ENCODE assay signal across 21 mouse cellular contexts in the genomic region with DNA sequence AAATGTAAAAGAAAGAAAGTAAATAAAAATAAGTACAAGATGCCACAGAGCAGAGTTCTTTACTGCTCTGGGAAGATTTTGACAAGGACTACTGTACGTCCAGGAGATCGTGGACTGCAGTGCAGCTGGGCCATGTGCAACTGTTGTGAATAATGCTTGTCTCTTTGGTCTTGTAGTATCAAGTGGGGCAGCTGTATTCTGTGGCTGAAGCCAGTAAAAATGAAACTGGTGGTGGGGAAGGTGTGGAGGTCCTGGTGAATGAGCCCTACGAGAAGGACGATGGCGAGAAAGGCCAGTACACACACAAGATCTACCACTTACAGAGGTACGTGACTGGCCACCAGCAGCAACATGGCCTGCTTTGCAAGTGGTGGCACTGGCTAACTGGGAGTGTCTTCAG. TPM values are rescaled to one million over a fixed set of nuclear protein-coding genes. Genes with fewer than 3 reads are reported as not detected.
A peak's percentile ranks its signal among the peaks of the same experiment; 100 is the strongest.
DNase-seq lines count a peak whose midpoint lies in the region; ATAC-seq and TF ChIP-seq lines count a peak whose summit lies in the region.
"Had no signal": no experiment of that assay in that cellular context is flagged by ENCODE, and none has a peak within 500 bp of the region (broad histone marks: within the 10 kb centered on the region; RNA-seq: fewer than 3 reads in every experiment).

No protein-coding gene starts in this region.

- H3K27me3 ChIP-seq in heart, embryonic 13.5 days (replicated peaks) = no peaks in the 10 kb centered on the region
- H3K27me3 ChIP-seq in kidney, embryonic 15.5 days = no peaks in the 10 kb centered on the region
- no peaks in the 10 kb centered on the region for H3K27me3 ChIP-seq in kidney, adult 2 months (replicated peaks; ENCODE audit: control insufficient read depth, insufficient read depth, low read length)
- no peaks in the 10 kb centered on the region for H3K27me3 ChIP-seq in megakaryocyte, embryonic 14.5 days (replicated peaks)
- H3K27me3 ChIP-seq: forebrain, embryonic 15.5 days; heart, embryonic 12.5 days; limb, embryonic 12.5 days; midbrain, embryonic 12.5 days; neural tube, embryonic 12.5 days had no signal

- WGBS in heart, embryonic 13.5 days = 89% methylated on average over 6 of the region's 6 CpGs
- 87% methylated on average over 6 of the region's 6 CpGs for WGBS in kidney, embryonic 15.5 days
- 91% methylated on average over 6 of the region's 6 CpGs for WGBS in kidney, adult 2 months

- no peaks in the 10 kb centered on the region for H3K9me3 ChIP-seq in heart, embryonic 13.5 days
- H3K9me3 ChIP-seq in kidney, embryonic 15.5 days (replicated peaks) = no peaks in the 10 kb centered on the region
- no peaks in the 10 kb centered on the region for H3K9me3 ChIP-seq in megakaryocyte, embryonic 14.5 days
- H3K9me3 ChIP-seq: forebrain, embryonic 15.5 days; heart, embryonic 12.5 days; limb, embryonic 12.5 days; midbrain, embryonic 12.5 days; neural tube, embryonic 12.5 days had no signal

- no peak overlapping the region for H3K9ac ChIP-seq in heart, embryonic 13.5 days
- no peak overlapping the region for H3K9ac ChIP-seq in kidney, embryonic 15.5 days
- H3K9ac ChIP-seq: forebrain, embryonic 15.5 days; heart, embryonic 12.5 days; limb, embryonic 12.5 days; liver, embryonic 14.5 days; midbrain, embryonic 12.5 days; neural tube, embryonic 12.5 days had no signal

- ATAC-seq in heart, embryonic 13.5 days (ENCODE audit: extremely low read depth, insufficient number of reproducible peaks, low FRiP score, low TSS enrichment) = no peak
- ATAC-seq in kidney, embryonic 15.5 days (replicated peaks; ENCODE audit: low FRiP score) = no peak
- ATAC-seq in megakaryocyte, adult 5-6 weeks (ENCODE audit: poor library complexity, severe bottlenecking) = no peak
- ATAC-seq: forebrain, embryonic 15.5 days; inflammation-experienced regulatory T-cells, adult 6 months had no signal

- no peak for DNase-seq in heart, adult 8-10 months (ENCODE audit: low spot score)
- DNase-seq in kidney, adult 2 months = no peak
- DNase-seq in cerebellum, adult 18-20 months = no peak
- DNase-seq: B cell, adult 2 months; cerebellum, adult 8-10 months; gastrocnemius, postnatal 25 days; kidney, adult 9 months; right cerebral cortex, postnatal 4 days; thymus, postnatal 4 days had no signal

- H3K4me1 ChIP-seq in heart, embryonic 13.5 days = peaks cover 22% of the 10 kb centered on the region
- peaks cover 6% of the 10 kb centered on the region; the same call in 1 of the 2 replicates for H3K4me1 ChIP-seq in kidney, embryonic 15.5 days
- H3K4me1 ChIP-seq in kidney, adult 2 months (ENCODE audit: control insufficient read depth, insufficient read depth, low read length) = peaks cover 15% of the 10 kb centered on the region
- peaks cover 60% of the 10 kb centered on the region for H3K4me1 ChIP-seq in megakaryocyte, embryonic 14.5 days
- H3K4me1 ChIP-seq: forebrain, embryonic 15.5 days; limb, embryonic 12.5 days; midbrain, embryonic 12.5 days; neural tube, embryonic 12.5 days had no signal

- H3K36me3 ChIP-seq in heart, embryonic 13.5 days = peaks cover 91% of the 10 kb centered on the region
- peaks cover 96% of the 10 kb centered on the region for H3K36me3 ChIP-seq in kidney, embryonic 15.5 days
- peaks cover 1% of the 10 kb centered on the region; the same call in 1 of the 2 replicates for H3K36me3 ChIP-seq in kidney, adult 2 months (ENCODE audit: control insufficient read depth, insufficient read depth, low read length)
- peaks cover 95% of the 10 kb centered on the region for H3K36me3 ChIP-seq in megakaryocyte, embryonic 14.5 days (replicated peaks; ENCODE audit: low read length)

- TF ChIP-seq CTCF in kidney, adult 2 months (conservative IDR thresholded peaks at IDR 0.05; ENCODE audit: insufficient read depth, insufficient read length, low read depth, low read length) = no peak

- no peak overlapping the region for H3K4me3 ChIP-seq in heart, embryonic 13.5 days
- no peak overlapping the region for H3K4me3 ChIP-seq in kidney, embryonic 15.5 days (replicated peaks)
- H3K4me3 ChIP-seq in kidney, adult 2 months (ENCODE audit: insufficient read depth, low read depth, low read length) = no peak overlapping the region
- peak overlapping the region; percentile 57 for H3K4me3 ChIP-seq in megakaryocyte, embryonic 14.5 days (replicated peaks)
- H3K4me3 ChIP-seq: erythroblast, embryonic 14.5 days; forebrain, embryonic 15.5 days; heart, embryonic 12.5 days; limb, embryonic 12.5 days; midbrain, embryonic 12.5 days; neural tube, embryonic 12.5 days had no signal

- no peak overlapping the region for H3K4me2 ChIP-seq in heart, embryonic 13.5 days
- H3K4me2 ChIP-seq in kidney, embryonic 15.5 days = no peak overlapping the region
- H3K4me2 ChIP-seq: forebrain, embryonic 15.5 days; heart, embryonic 12.5 days; limb, embryonic 12.5 days; midbrain, embryonic 12.5 days; neural tube, embryonic 12.5 days had no signal

- H3K27ac ChIP-seq in heart, embryonic 13.5 days (replicated peaks) = peak overlapping the region; percentile 18; the same call in 1 of the 2 replicates
- peak overlapping the region; percentile 68 for H3K27ac ChIP-seq in kidney, embryonic 15.5 days
- H3K27ac ChIP-seq in kidney, adult 2 months (ENCODE audit: insufficient read depth, low read depth, low read length) = no peak overlapping the region
- H3K27ac ChIP-seq: forebrain, embryonic 15.5 days; limb, embryonic 12.5 days; liver, embryonic 14.5 days; midbrain, embryonic 12.5 days; neural tube, embryonic 12.5 days had no signal

- no peak for TF ChIP-seq POLR2A in kidney, adult 2 months (IDR thresholded peaks at IDR 0.05; ENCODE audit: low read depth, low read length)

RNA-seq across cellular contexts. Expression of gene Pitpna, which starts 10.1 kb away (rescaled TPM):
- polyA plus RNA-seq in heart, embryonic 13.5 days (2015; fragmentation: Nextera tagmentation; extraction: Ambion mirVana) = 54.4 and 56.7 TPM in 2 replicates
- 100 to 1,000 TPM in 3 of 4 experiments, 10 to 100 TPM in 1; 89.5 to 110 (median 105) TPM for total RNA-seq in heart, adult 8-10 months (2022)
- polyA plus RNA-seq in kidney, embryonic 15.5 days (2015; fragmentation: Nextera tagmentation; extraction: Ambion mirVana) = 77.6 and 83.5 TPM in 2 replicates
- 43.8 and 60.3 TPM in 2 replicates for polyA plus RNA-seq in kidney, adult 2 months (2012; rRNA removed)
- polyA plus RNA-seq in megakaryocyte, embryonic 14.5 days (2012; ENCODE audit: insufficient read depth, low replicate concordance) = 28.3 and 62.8 TPM in 2 replicates
- 387 and 430 TPM in 2 replicates for total RNA-seq in megakaryocyte, adult 5-6 weeks (2015)
- 178 and 226 TPM in 2 replicates for total RNA-seq in megakaryocyte, adult 5-6 weeks (2017)

RNA-seq across cellular contexts. Expression of gene Inpp5k, which starts 32.8 kb away (rescaled TPM):
- 18.9 and 20.9 TPM in 2 replicates for polyA plus RNA-seq in heart, embryonic 13.5 days (2015; fragmentation: Nextera tagmentation; extraction: Ambion mirVana)
- total RNA-seq in heart, adult 8-10 months (2022) = 10 to 100 TPM; 29.3 to 34.3 (median 32.3) TPM
- polyA plus RNA-seq in kidney, embryonic 15.5 days (2015; fragmentation: Nextera tagmentation; extraction: Ambion mirVana) = 26.6 and 28.7 TPM in 2 replicates
- polyA plus RNA-seq in kidney, adult 2 months (2012; rRNA removed) = 69.1 and 71.5 TPM in 2 replicates
- polyA plus RNA-seq in megakaryocyte, embryonic 14.5 days (2012; ENCODE audit: insufficient read depth, low replicate concordance) = 38.5 and 43.3 TPM in 2 replicates
- total RNA-seq in megakaryocyte, adult 5-6 weeks (2015) = 76.2 and 79.9 TPM in 2 replicates
- total RNA-seq in megakaryocyte, adult 5-6 weeks (2017) = 44.5 and 46.5 TPM in 2 replicates

RNA-seq across cellular contexts. Expression of gene Myo1c, which starts 52.3 kb away (rescaled TPM):
- 58.4 and 58.7 TPM in 2 replicates for polyA plus RNA-seq in heart, embryonic 13.5 days (2015; fragmentation: Nextera tagmentation; extraction: Ambion mirVana)
- total RNA-seq in heart, adult 8-10 months (2022) = 10 to 100 TPM; 84.0 to 98.9 (median 92.7) TPM
- 59.8 and 67.6 TPM in 2 replicates for polyA plus RNA-seq in kidney, embryonic 15.5 days (2015; fragmentation: Nextera tagmentation; extraction: Ambion mirVana)
- polyA plus RNA-seq in kidney, adult 2 months (2012; rRNA removed) = 88.9 and 99.7 TPM in 2 replicates
- 28.1 and 63.4 TPM in 2 replicates for polyA plus RNA-seq in megakaryocyte, embryonic 14.5 days (2012; ENCODE audit: insufficient read depth, low replicate concordance)
- total RNA-seq in megakaryocyte, adult 5-6 weeks (2015) = 21.2 and 28.4 TPM in 2 replicates
- total RNA-seq in megakaryocyte, adult 5-6 weeks (2017) = 25.3 and 29.2 TPM in 2 replicates
